Mouse (Mus musculus) brain, embryonic 14.5 days (tissue): ENCODE data around the gene Meox1.

Experiments used
- CTCF ChIP-seq: fragments of 200-500 bp; IDR thresholded peaks from 2 replicates; pipeline ENCODE4 v1.5.1; 2012; ENCODE audit warnings: inconsistent platforms, mild to moderate bottlenecking, moderate library complexity, borderline replicate concordance; ENCODE audit not compliant: insufficient read depth, insufficient read length; ENCODE audit errors: extremely low read depth
- POLR2A ChIP-seq: fragments of 200-500 bp; IDR thresholded peaks from 2 replicates; pipeline ENCODE4 v1.6.1; 2012; ENCODE audit warnings: mild to moderate bottlenecking, inconsistent platforms, borderline replicate concordance; ENCODE audit not compliant: poor library complexity, insufficient read depth, insufficient read length, severe bottlenecking; ENCODE audit errors: extremely low read depth

DNA sequence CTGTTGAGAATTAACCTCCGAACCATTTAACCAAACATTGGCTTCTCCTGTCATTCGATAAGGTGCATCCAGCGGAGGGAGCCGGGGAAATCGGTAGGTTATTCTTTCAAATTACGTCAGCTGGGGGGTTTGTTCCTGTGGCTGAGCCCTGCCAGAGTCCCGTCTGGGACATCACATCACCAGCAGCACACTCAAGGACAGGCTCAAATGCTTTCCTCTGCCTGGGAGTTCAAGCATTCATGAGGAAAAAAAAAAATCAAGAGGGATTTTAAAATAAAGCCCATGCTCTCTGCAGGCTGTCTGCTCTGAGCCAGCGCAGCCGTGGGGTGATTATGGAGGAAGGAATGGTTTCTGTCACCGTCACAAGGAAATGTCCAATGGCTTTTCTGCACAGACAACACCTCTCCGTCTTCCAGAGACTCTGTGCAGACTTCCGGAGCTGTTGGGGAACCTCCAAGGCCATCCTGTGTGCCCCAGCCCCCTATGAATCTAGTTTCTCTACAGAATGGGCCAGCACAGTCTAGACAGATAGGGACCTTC lies 26.6 kb downstream of the Meox1 start:
- TF ChIP-seq CTCF (no peak), POLR2A (no peak)
